Mouse (Mus musculus): ENCODE measurements around the gene Dmc1.

GRCm38 (mm10) chr15:79545496-79545895, 59.4 kb downstream of the Dmc1 start:
- no peak for TF ChIP-seq CTCF (conservative IDR thresholded peaks at IDR 0.05 in 1 of 2, IDR thresholded peaks at IDR 0.05 in 1 of 2; ENCODE audit: low read depth in 2 of 2, low read length in 2 of 2)
- no peak for TF ChIP-seq ZMIZ1 (IDR thresholded peaks at IDR 0.05; ENCODE audit: low read depth, low read length)
- no peak for TF ChIP-seq ZNF384 (IDR thresholded peaks at IDR 0.05; ENCODE audit: low read depth, low read length)
